Mouse (Mus musculus) kidney, embryonic 15.5 days (tissue): ENCODE measurements around the gene Ric8b. TPM values are rescaled to one million over a fixed set of nuclear protein-coding genes. Genes with fewer than 3 reads are reported as not detected.

Experiments
- ATAC-seq: fragments of 200-750 bp; cut with Nextera tagmentation; replicated peaks from 2 replicates; pipeline ENCODE4 v1.8.0; 2017; ENCODE audit warnings: moderate TSS enrichment; ENCODE audit not compliant: low FRiP score
- H3K27ac ChIP-seq: fragments of 300-500 bp; sonication (generic); 2 replicates; pipeline ENCODE4 v1.5.1; 2015; ENCODE audit warnings: mild to moderate bottlenecking, inconsistent platforms
- H3K27me3 ChIP-seq: fragments of 300-500 bp; sonication (generic); 2 replicates; pipeline ENCODE4 v1.6.1; 2015; ENCODE audit warnings: inconsistent platforms
- H3K36me3 ChIP-seq: fragments of 300-500 bp; sonication (generic); 2 replicates; pipeline ENCODE4 v1.6.1; 2015; ENCODE audit warnings: inconsistent platforms
- H3K4me1 ChIP-seq: fragments of 300-500 bp; sonication (generic); 2 replicates; pipeline ENCODE4 v1.6.1; 2015; ENCODE audit warnings: inconsistent platforms
- H3K4me2 ChIP-seq: fragments of 300-500 bp; sonication (generic); 2 replicates; pipeline ENCODE4 v1.6.1; 2015; ENCODE audit warnings: moderate library complexity, mild to moderate bottlenecking, inconsistent platforms
- H3K4me3 ChIP-seq: fragments of 300-500 bp; sonication (generic); replicated peaks from 2 replicates; pipeline ENCODE4 v1.5.1; 2015; ENCODE audit warnings: mild to moderate bottlenecking, inconsistent platforms
- H3K9ac ChIP-seq: fragments of 300-500 bp; sonication (generic); 2 replicates; pipeline ENCODE4 v1.6.1; 2015; ENCODE audit warnings: mild to moderate bottlenecking, inconsistent platforms
- H3K9me3 ChIP-seq: fragments of 300-500 bp; sonication (generic); replicated peaks from 2 replicates; pipeline ENCODE4 v1.6.1; 2016; ENCODE audit warnings: inconsistent platforms
- WGBS: fragments of 180-500 bp; shearing (Covaris S2); methylation state at CpG from one replicate; pipeline ENCODE4 v1.1.7; 2015; ENCODE audit warnings: mixed read lengths; 5-methylcytosine and 5-hydroxymethylcytosine counted together
- polyA plus RNA-seq: library from polyadenylated mRNA; unstranded; fragments of >200 nt; fragmentation: Nextera tagmentation; extraction: Ambion mirVana; gene quantifications from 2 replicates; pipeline ENCODE4 v1.2.1, GENCODE M21; 2015

Ric8b gene
- polyA plus RNA-seq, 1 experiment from 2014 or later, result 23.3 TPM

GRCm38 (mm10) chr10:84997571-84998224 lies 80.3 kb downstream of the Ric8b start:
- Histone ChIP-seq H3K4me3 (no peak overlapping the region), H3K9me3 (no peaks in the 10 kb centered on the region), H3K27me3 (no peaks in the 10 kb centered on the region), H3K27ac (no peak overlapping the region), H3K4me1 (no peaks in the 10 kb centered on the region), H3K4me2 (no peak overlapping the region), H3K36me3 (peaks cover 40% of the 10 kb centered on the region), H3K9ac (no peak overlapping the region)
- ATAC-seq, result no peak
- 75% methylated on average over 10 of the region's 10 CpGs for WGBS

- Histone ChIP-seq H3K4me1 (no peaks in the 10 kb centered on the region), H3K36me3 (peaks cover 35% of the 10 kb centered on the region), H3K27ac (no peak overlapping the region), H3K27me3 (no peaks in the 10 kb centered on the region), H3K4me2 (no peak overlapping the region), H3K4me3 (no peak overlapping the region), H3K9me3 (no peaks in the 10 kb centered on the region), H3K9ac (no peak overlapping the region)
- no peak for ATAC-seq
- WGBS, result 67% methylated on average over 1 of the region's 1 CpGs
These were observed 80.8 kb downstream of the Ric8b start for GRCm38 (mm10) chr10:84998225-84998579.

- WGBS, result 92% methylated on average over 7 of the region's 7 CpGs
- Histone ChIP-seq H3K36me3 (peaks cover 27% of the 10 kb centered on the region), H3K27me3 (no peaks in the 10 kb centered on the region), H3K9me3 (no peaks in the 10 kb centered on the region), H3K9ac (no peak overlapping the region), H3K27ac (no peak overlapping the region), H3K4me2 (no peak overlapping the region), H3K4me1 (no peaks in the 10 kb centered on the region), H3K4me3 (no peak overlapping the region)
- no peak for ATAC-seq
These were observed 84.5 kb downstream of the Ric8b start for GRCm38 (mm10) chr10:85001920-85002319.

- Histone ChIP-seq H3K27ac (no peak overlapping the region), H3K4me3 (no peak overlapping the region), H3K9me3 (no peaks in the 10 kb centered on the region), H3K4me2 (no peak overlapping the region), H3K36me3 (peaks cover 27% of the 10 kb centered on the region), H3K27me3 (no peaks in the 10 kb centered on the region), H3K4me1 (no peaks in the 10 kb centered on the region), H3K9ac (no peak overlapping the region)
- 88% methylated on average over 7 of the region's 7 CpGs for WGBS
- no peak for ATAC-seq
These were observed 86.0 kb downstream of the Ric8b start for GRCm38 (mm10) chr10:85003190-85004026.

- WGBS, result 85% methylated on average over 7 of the region's 7 CpGs
- H3K4me2 ChIP-seq, result no peak overlapping the region
- H3K27ac ChIP-seq, result 0 out of 2 replicates have a peak overlapping the region, but pooled peaks have one; percentile 19
These were observed 89.3 kb downstream of the Ric8b start for GRCm38 (mm10) chr10:85006573-85007310.

GRCm38 (mm10) chr10:85007861-85008840 lies 90.7 kb downstream of the Ric8b start:
- Histone ChIP-seq H3K4me2 (no peak overlapping the region), H3K36me3 (peaks cover 47% of the 10 kb centered on the region), H3K27me3 (no peaks in the 10 kb centered on the region), H3K27ac (0 out of 2 replicates have a peak overlapping the region, but pooled peaks have one; percentile 19), H3K9me3 (no peaks in the 10 kb centered on the region), H3K4me1 (no peaks in the 10 kb centered on the region), H3K4me3 (no peak overlapping the region), H3K9ac (no peak overlapping the region)
- peak; percentile 52; the same call in 1 of the 2 replicates for ATAC-seq
- WGBS, result 81% methylated on average over 11 of the region's 11 CpGs

More at GRCm38 (mm10) chr10:85006573-85007310, 89.3 kb downstream of the Ric8b start:
- no peaks in the 10 kb centered on the region for H3K27me3 ChIP-seq
- peaks cover 52% of the 10 kb centered on the region for H3K36me3 ChIP-seq
- H3K4me1 ChIP-seq, result no peaks in the 10 kb centered on the region
- no peak for ATAC-seq
- H3K9me3 ChIP-seq, result no peaks in the 10 kb centered on the region
- H3K4me3 ChIP-seq, result no peak overlapping the region
- no peak overlapping the region for H3K9ac ChIP-seq

GRCm38 (mm10) chr10:85011066-85011465 lies 93.7 kb downstream of the Ric8b start:
- no peak overlapping the region for H3K9ac ChIP-seq
- H3K4me1 ChIP-seq, result no peaks in the 10 kb centered on the region
- no peak for ATAC-seq
- H3K9me3 ChIP-seq, result no peaks in the 10 kb centered on the region
- H3K36me3 ChIP-seq, result peaks cover 43% of the 10 kb centered on the region
- H3K27ac ChIP-seq, result no peak overlapping the region
- no peak overlapping the region for H3K4me3 ChIP-seq
- 77% methylated on average over 2 of the region's 2 CpGs for WGBS
- no peak overlapping the region for H3K4me2 ChIP-seq
- no peaks in the 10 kb centered on the region for H3K27me3 ChIP-seq

GRCm38 (mm10) chr10:85013464-85013863 lies 96.0 kb downstream of the Ric8b start:
- Histone ChIP-seq H3K4me3 (no peak overlapping the region), H3K36me3 (peaks cover 66% of the 10 kb centered on the region), H3K4me2 (no peak overlapping the region), H3K27me3 (no peaks in the 10 kb centered on the region), H3K9ac (no peak overlapping the region), H3K27ac (no peak overlapping the region), H3K9me3 (no peaks in the 10 kb centered on the region), H3K4me1 (no peaks in the 10 kb centered on the region)
- 22% methylated on average over 1 of the region's 1 CpGs for WGBS
- no peak for ATAC-seq

GRCm38 (mm10) chr10:85013924-85014428 lies 96.6 kb downstream of the Ric8b start:
- ATAC-seq, result no peak
- Histone ChIP-seq H3K4me2 (no peak overlapping the region), H3K4me1 (no peaks in the 10 kb centered on the region), H3K9me3 (no peaks in the 10 kb centered on the region), H3K9ac (no peak overlapping the region), H3K27me3 (no peaks in the 10 kb centered on the region), H3K4me3 (no peak overlapping the region), H3K27ac (no peak overlapping the region), H3K36me3 (peaks cover 67% of the 10 kb centered on the region)
- 90% methylated on average over 8 of the region's 8 CpGs for WGBS

GRCm38 (mm10) chr10:85014456-85014976 lies 97.1 kb downstream of the Ric8b start:
- Histone ChIP-seq H3K27me3 (no peaks in the 10 kb centered on the region), H3K4me2 (no peak overlapping the region), H3K4me3 (no peak overlapping the region), H3K9me3 (no peaks in the 10 kb centered on the region), H3K9ac (no peak overlapping the region), H3K27ac (no peak overlapping the region), H3K36me3 (peaks cover 69% of the 10 kb centered on the region), H3K4me1 (no peaks in the 10 kb centered on the region)
- no peak for ATAC-seq
- WGBS, result 87% methylated on average over 9 of the region's 9 CpGs
